Mouse (Mus musculus): ENCODE measurements at regions not wholly inside any gene's neighbourhood (a gene's known extent, or its start where the extent isn't known, plus 50 kb on each side); places are given as distances from the start of the nearest gene placed in this dataset.

DNA sequence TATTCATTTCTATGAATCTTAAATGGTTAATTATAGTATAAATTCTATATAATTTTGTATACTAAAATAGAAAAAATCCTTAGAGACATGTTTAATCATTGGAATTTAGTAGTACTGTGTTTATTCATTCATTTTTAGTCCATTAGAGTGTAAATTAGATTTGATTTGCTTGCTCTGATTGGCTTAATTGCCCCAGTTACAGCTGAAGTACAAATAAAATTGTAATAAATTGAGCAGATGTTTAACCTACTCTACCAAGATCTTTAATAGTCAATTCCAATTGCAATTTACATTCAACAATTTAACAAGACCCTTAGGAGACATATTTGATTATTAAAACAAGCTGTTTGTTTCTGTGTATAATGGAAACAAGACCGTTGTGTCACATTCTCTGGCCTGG, 121.2 kb upstream of the Pter start:
- Histone ChIP-seq H3K36me3 (replicated peaks; ENCODE audit: insufficient read depth, low read length) (no peaks in the 10 kb centered on the region), H3K4me3 (ENCODE audit: low read depth, low read length) (no peak overlapping the region), H3K4me2 (ENCODE audit: low read depth, low read length) (no peak overlapping the region), H3K27ac (ENCODE audit: low read depth) (no peak overlapping the region), H3K9me3 (ENCODE audit: low read length) (no peaks in the 10 kb centered on the region), H3K9ac (replicated peaks) (no peak overlapping the region), H3K27me3 (ENCODE audit: insufficient read depth, low read length) (no peaks in the 10 kb centered on the region), H3K4me1 (ENCODE audit: insufficient read depth) (no peaks in the 10 kb centered on the region)
- no peak for ATAC-seq
- no peak for TF ChIP-seq EP300 (IDR thresholded peaks at IDR 0.05; ENCODE audit: low read depth)
- TF ChIP-seq CTCF (IDR thresholded peaks at IDR 0.05; ENCODE audit: low read depth), result no peak
- no peak for DNase-seq
- WGBS (ENCODE audit: insufficient replicate concordance), result 87% methylated on average over 1 of the region's 1 CpGs

DNA sequence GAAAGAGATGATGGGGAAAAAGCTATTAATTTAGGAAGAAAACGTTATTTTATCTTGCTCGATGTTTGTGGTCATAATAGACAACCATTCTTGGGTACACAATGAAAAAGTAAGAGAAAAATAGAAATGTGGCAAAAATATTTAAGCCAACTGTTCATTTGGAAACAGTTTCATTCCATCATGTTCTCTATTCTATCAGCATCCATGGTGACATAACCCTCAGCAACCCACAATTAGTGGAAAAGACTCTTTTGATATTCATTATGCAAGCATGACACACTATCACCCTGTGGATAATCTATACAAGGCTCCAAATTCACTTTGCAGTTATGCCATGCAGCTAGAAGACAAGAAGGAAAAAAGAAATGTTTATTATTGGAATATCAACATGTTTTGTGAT, 118.7 kb upstream of the Pter start:
- ATAC-seq (no peak), DNase-seq (no peak)
- 76% methylated on average over 2 of the region's 2 CpGs for WGBS (ENCODE audit: insufficient replicate concordance)
- no peak overlapping the region for H3K4me2 ChIP-seq (ENCODE audit: low read depth, low read length)
- no peak overlapping the region for H3K4me3 ChIP-seq (ENCODE audit: low read depth, low read length)
- no peak overlapping the region for H3K27ac ChIP-seq (ENCODE audit: low read depth)
- no peaks in the 10 kb centered on the region for H3K9me3 ChIP-seq (ENCODE audit: low read length)
- no peaks in the 10 kb centered on the region for H3K27me3 ChIP-seq (ENCODE audit: insufficient read depth, low read length)
- H3K36me3 ChIP-seq (replicated peaks; ENCODE audit: insufficient read depth, low read length), result no peaks in the 10 kb centered on the region
- TF ChIP-seq EP300 (IDR thresholded peaks at IDR 0.05; ENCODE audit: low read depth) (no peak), CTCF (IDR thresholded peaks at IDR 0.05; ENCODE audit: low read depth) (no peak)
- no peak overlapping the region for H3K9ac ChIP-seq (replicated peaks)
- H3K4me1 ChIP-seq (ENCODE audit: insufficient read depth), result no peaks in the 10 kb centered on the region

DNA sequence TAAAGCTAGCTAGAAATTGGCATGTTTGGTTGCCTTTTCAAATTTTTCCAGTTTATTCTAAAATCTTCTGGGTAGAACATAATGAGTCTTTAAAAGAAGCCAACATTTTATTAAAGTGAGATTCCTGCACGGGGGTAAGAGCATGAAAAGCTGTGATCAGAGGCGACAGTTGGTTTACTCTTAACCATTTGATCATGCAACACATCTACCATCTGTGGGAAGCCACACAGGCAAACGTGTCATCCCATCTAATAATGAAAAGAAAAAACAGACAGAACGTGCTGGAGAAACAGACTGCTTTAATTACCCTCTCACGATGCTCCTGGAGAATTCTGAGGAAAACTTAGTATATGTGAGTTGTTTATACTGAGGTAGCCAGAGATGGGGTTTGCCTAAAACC, 115.4 kb upstream of the Pter start:
- H3K4me2 ChIP-seq (ENCODE audit: low read depth, low read length), result no peak overlapping the region
- WGBS (ENCODE audit: insufficient replicate concordance), result 63% methylated on average over 5 of the region's 5 CpGs
- H3K36me3 ChIP-seq (replicated peaks; ENCODE audit: insufficient read depth, low read length), result no peaks in the 10 kb centered on the region
- H3K27me3 ChIP-seq (ENCODE audit: insufficient read depth, low read length), result no peaks in the 10 kb centered on the region
- DNase-seq (no peak), ATAC-seq (no peak)
- no peaks in the 10 kb centered on the region for H3K4me1 ChIP-seq (ENCODE audit: insufficient read depth)
- H3K27ac ChIP-seq (ENCODE audit: low read depth), result no peak overlapping the region
- H3K9ac ChIP-seq (replicated peaks), result no peak overlapping the region
- no peak overlapping the region for H3K4me3 ChIP-seq (ENCODE audit: low read depth, low read length)
- TF ChIP-seq CTCF (IDR thresholded peaks at IDR 0.05; ENCODE audit: low read depth), result no peak
- no peak for TF ChIP-seq EP300 (IDR thresholded peaks at IDR 0.05; ENCODE audit: low read depth)
- no peaks in the 10 kb centered on the region for H3K9me3 ChIP-seq (ENCODE audit: low read length)

DNA sequence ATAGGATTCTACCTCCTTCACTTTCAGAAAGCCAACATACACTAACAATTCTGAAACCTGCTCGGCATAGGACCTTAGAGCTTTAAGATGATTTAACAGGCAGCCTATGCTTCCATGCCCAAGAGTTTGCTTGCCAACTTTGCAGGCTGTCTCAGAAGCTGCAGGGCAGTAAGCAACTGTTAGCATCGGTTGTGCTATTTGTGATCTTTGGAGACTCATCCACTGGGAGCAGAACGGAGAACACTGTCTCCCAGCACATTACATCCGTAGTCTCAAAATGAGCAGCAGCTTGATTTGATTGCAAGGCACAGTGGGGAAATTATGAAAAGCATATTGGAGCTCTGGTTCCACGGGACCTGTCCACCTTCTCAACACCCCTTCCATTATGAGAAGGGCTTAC, 108.5 kb upstream of the Pter start:
- Histone ChIP-seq H3K27me3 (ENCODE audit: insufficient read depth, low read length) (no peaks in the 10 kb centered on the region), H3K4me2 (ENCODE audit: low read depth, low read length) (no peak overlapping the region), H3K4me1 (ENCODE audit: insufficient read depth) (no peaks in the 10 kb centered on the region), H3K36me3 (replicated peaks; ENCODE audit: insufficient read depth, low read length) (no peaks in the 10 kb centered on the region), H3K9ac (replicated peaks) (no peak overlapping the region), H3K4me3 (ENCODE audit: low read depth, low read length) (no peak overlapping the region), H3K27ac (ENCODE audit: low read depth) (no peak overlapping the region), H3K9me3 (ENCODE audit: low read length) (no peaks in the 10 kb centered on the region)
- ATAC-seq (no peak), DNase-seq (no peak)
- 72% methylated on average over 5 of the region's 5 CpGs for WGBS (ENCODE audit: insufficient replicate concordance)
- no peak for TF ChIP-seq EP300 (IDR thresholded peaks at IDR 0.05; ENCODE audit: low read depth)
- no peak for TF ChIP-seq CTCF (IDR thresholded peaks at IDR 0.05; ENCODE audit: low read depth)

DNA sequence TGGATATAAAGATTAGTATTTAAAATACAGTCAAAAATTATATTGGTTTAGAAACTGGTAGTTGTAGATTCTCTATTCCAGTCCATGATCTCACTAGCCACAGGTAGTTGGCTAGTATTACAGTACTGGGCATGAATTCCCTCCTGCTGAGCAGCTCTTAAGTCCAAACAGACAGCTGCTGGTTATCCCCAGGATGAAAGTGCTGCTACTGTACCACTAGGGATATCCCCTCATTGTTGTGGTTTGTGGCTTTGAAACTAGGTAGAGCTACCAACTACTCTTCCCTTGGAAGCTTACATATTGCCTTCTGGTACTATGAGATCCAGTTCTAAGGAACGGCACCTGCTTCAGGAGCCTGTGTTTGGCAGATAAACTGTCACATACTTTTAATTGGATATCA, 97.9 kb upstream of the Pter start:
- Histone ChIP-seq H3K36me3 (replicated peaks; ENCODE audit: insufficient read depth, low read length) (no peaks in the 10 kb centered on the region), H3K4me2 (ENCODE audit: low read depth, low read length) (no peak overlapping the region), H3K27me3 (ENCODE audit: insufficient read depth, low read length) (no peaks in the 10 kb centered on the region), H3K27ac (ENCODE audit: low read depth) (no peak overlapping the region), H3K4me1 (ENCODE audit: insufficient read depth) (no peaks in the 10 kb centered on the region), H3K4me3 (ENCODE audit: low read depth, low read length) (no peak overlapping the region), H3K9me3 (ENCODE audit: low read length) (no peaks in the 10 kb centered on the region), H3K9ac (replicated peaks) (no peak overlapping the region)
- no peak for TF ChIP-seq CTCF (IDR thresholded peaks at IDR 0.05; ENCODE audit: low read depth)
- TF ChIP-seq EP300 (IDR thresholded peaks at IDR 0.05; ENCODE audit: low read depth), result no peak
- ATAC-seq, result no peak
- DNase-seq, result no peak
- 76% methylated on average over 1 of the region's 1 CpGs for WGBS (ENCODE audit: insufficient replicate concordance)

DNA sequence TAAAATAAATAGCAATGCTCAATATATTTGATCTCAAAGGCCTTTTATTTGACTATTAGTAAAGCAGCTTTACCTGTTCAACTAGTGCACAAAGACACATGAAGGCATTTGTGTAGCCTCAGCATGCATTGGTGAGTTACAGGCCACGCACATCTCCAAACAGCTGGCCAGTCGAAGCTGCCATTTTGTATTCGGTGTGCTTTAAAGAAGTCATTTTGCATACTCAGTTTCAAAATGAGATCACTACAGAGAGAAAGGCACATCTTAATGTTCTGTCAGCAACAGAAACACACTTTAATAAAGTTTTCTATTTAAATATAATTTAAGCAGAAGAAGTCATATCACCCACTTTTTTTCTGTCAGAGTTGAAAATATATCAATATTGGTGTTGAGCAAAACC, 90.3 kb upstream of the Pter start:
- no peak overlapping the region for H3K9ac ChIP-seq (replicated peaks)
- no peaks in the 10 kb centered on the region for H3K27me3 ChIP-seq (ENCODE audit: insufficient read depth, low read length)
- no peak overlapping the region for H3K4me3 ChIP-seq (ENCODE audit: low read depth, low read length)
- H3K4me2 ChIP-seq (ENCODE audit: low read depth, low read length), result no peak overlapping the region
- ATAC-seq, result no peak
- TF ChIP-seq CTCF (IDR thresholded peaks at IDR 0.05; ENCODE audit: low read depth) (no peak), EP300 (IDR thresholded peaks at IDR 0.05; ENCODE audit: low read depth) (no peak)
- no peak for DNase-seq
- no peak overlapping the region for H3K27ac ChIP-seq (ENCODE audit: low read depth)
- no peaks in the 10 kb centered on the region for H3K36me3 ChIP-seq (replicated peaks; ENCODE audit: insufficient read depth, low read length)
- WGBS (ENCODE audit: insufficient replicate concordance), result 84% methylated on average over 3 of the region's 3 CpGs
- no peaks in the 10 kb centered on the region for H3K4me1 ChIP-seq (ENCODE audit: insufficient read depth)
- no peaks in the 10 kb centered on the region for H3K9me3 ChIP-seq (ENCODE audit: low read length)

DNA sequence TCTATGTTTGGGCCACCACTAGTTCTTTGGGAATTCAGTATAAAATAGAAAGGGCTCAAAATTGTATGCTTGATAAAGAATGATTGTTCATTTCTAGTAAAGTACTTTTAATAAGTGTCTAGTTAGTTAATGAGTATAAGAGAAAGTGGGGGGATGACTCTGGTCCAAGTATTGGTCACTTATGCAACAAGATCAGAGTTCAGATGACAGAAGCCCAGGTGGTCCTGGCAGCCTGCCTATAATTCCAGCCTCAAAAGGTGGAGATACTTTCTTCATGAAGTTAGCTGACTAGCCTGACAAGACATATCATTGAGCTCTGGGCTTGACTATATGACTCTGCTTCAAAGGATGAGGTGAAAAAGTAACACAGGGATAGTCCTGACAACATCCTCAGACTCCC, 57.3 kb upstream of the Pter start:
- Histone ChIP-seq H3K4me2 (ENCODE audit: low read depth, low read length) (no peak overlapping the region), H3K27ac (ENCODE audit: low read depth) (no peak overlapping the region), H3K4me1 (ENCODE audit: insufficient read depth) (no peaks in the 10 kb centered on the region), H3K4me3 (ENCODE audit: low read depth, low read length) (no peak overlapping the region), H3K9ac (replicated peaks) (no peak overlapping the region), H3K27me3 (ENCODE audit: insufficient read depth, low read length) (no peaks in the 10 kb centered on the region), H3K36me3 (replicated peaks; ENCODE audit: insufficient read depth, low read length) (no peaks in the 10 kb centered on the region), H3K9me3 (ENCODE audit: low read length) (no peaks in the 10 kb centered on the region)
- TF ChIP-seq EP300 (IDR thresholded peaks at IDR 0.05; ENCODE audit: low read depth) (peak; percentile 20; the same call in 1 of the 2 replicates), CTCF (IDR thresholded peaks at IDR 0.05; ENCODE audit: low read depth) (no peak)
- ATAC-seq (peak; percentile 75), DNase-seq (peak; percentile 68)
